Comparison of ENCODE assay signal across 9 mouse cellular contexts in the genomic region with DNA sequence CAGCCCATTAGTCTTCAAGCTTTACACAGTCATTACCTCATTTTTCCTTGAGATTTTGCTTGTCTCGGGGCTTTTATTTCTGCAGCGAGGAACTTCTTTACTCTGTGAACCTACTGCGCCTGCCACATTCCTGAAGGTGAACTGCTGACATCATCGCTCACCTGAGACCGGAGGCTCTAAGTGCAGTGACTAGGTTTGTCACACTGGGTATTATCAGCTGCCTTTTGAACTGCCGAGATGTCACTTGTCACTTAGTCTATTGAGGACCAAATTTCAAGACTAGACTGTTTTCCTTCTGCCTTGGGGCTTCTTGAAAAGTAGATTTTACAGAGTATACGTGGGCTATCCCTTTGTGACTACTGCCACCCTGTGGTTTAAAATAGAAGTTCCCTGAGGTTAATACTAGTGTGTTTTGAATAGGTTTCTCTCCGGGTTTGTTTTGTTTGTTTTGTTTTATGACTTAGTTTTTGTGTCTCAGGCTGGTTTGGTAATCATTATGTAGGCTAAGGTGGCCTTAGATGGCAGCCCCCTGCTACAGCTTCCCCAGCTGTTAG. TPM values are rescaled to one million over a fixed set of nuclear protein-coding genes. Genes with fewer than 3 reads are reported as not detected.
DNase-seq lines count a peak whose midpoint lies in the region; ATAC-seq and TF ChIP-seq lines count a peak whose summit lies in the region.
"Had no signal": no experiment of that assay in that cellular context is flagged by ENCODE, and none has a peak within 500 bp of the region (broad histone marks: within the 10 kb centered on the region; RNA-seq: fewer than 3 reads in every experiment).

No protein-coding gene starts in this region.

- intact Hi-C loops in heart, adult 2 months (cut with DNase I): loop anchor here (1.0 to 5.0 kb wide), 4 partner anchors 53 to 240 kb away; no protein-coding TSS in a partner anchor

- no peak overlapping the region for H3K4me2 ChIP-seq in heart, embryonic 12.5 days
- H3K4me2 ChIP-seq in forebrain, embryonic 15.5 days (replicated peaks): no peak overlapping the region

- no peaks in the 10 kb centered on the region for H3K27me3 ChIP-seq in heart, adult 2 months (ENCODE audit: control insufficient read depth, insufficient read depth, low read length)
- H3K27me3 ChIP-seq in heart, embryonic 12.5 days (replicated peaks): peaks cover 34% of the 10 kb centered on the region
- no peaks in the 10 kb centered on the region for H3K27me3 ChIP-seq in forebrain, embryonic 15.5 days

- no peak overlapping the region for H3K9ac ChIP-seq in heart, adult 2 months (ENCODE audit: low read depth, low read length)
- no peak overlapping the region for H3K9ac ChIP-seq in heart, embryonic 12.5 days
- H3K9ac ChIP-seq in forebrain, embryonic 15.5 days (replicated peaks): no peak overlapping the region

- peak; percentile 88 for TF ChIP-seq CTCF in heart, adult 2 months (IDR thresholded peaks at IDR 0.05)

- no peak for DNase-seq in heart, adult 2 months
- DNase-seq in thymus, postnatal 14 days: peak; percentile 42
- no peak for DNase-seq in thymus, postnatal 4 days
- DNase-seq in gastrocnemius, postnatal 4 days (ENCODE audit: low spot score in 2 of 2): no peak
- no peak for DNase-seq in layer of hippocampus, adult 9-11 months

- H3K4me1 ChIP-seq in heart, adult 2 months (ENCODE audit: control insufficient read depth, insufficient read depth, low read length): peaks cover 5% of the 10 kb centered on the region
- peaks cover 32% of the 10 kb centered on the region for H3K4me1 ChIP-seq in heart, embryonic 12.5 days (replicated peaks)
- peaks cover 48% of the 10 kb centered on the region for H3K4me1 ChIP-seq in forebrain, embryonic 15.5 days

- H3K79me2 ChIP-seq in heart, adult 2 months (replicated peaks; ENCODE audit: control insufficient read depth, insufficient read depth, low read length): no peaks in the 10 kb centered on the region

- no peak for ATAC-seq in heart, embryonic 12.5 days (ENCODE audit: insufficient number of reproducible peaks, low FRiP score)
- ATAC-seq in forebrain, embryonic 15.5 days (replicated peaks): peak; percentile 18; the same call in 1 of the 2 replicates
- ATAC-seq in megakaryocyte progenitor cell, adult 5-6 weeks (replicated peaks; ENCODE audit: poor library complexity): peak; percentile 54

- no peak overlapping the region for H3K4me3 ChIP-seq in heart, adult 2 months
- no peak overlapping the region for H3K4me3 ChIP-seq in heart, embryonic 12.5 days
- no peak overlapping the region for H3K4me3 ChIP-seq in forebrain, embryonic 15.5 days

- H3K36me3 ChIP-seq in heart, adult 2 months (ENCODE audit: control insufficient read depth, insufficient read depth, low read length): no peaks in the 10 kb centered on the region
- H3K36me3 ChIP-seq in heart, embryonic 12.5 days: peaks cover 10% of the 10 kb centered on the region
- peaks cover 4% of the 10 kb centered on the region; the same call in 1 of the 2 replicates for H3K36me3 ChIP-seq in forebrain, embryonic 15.5 days

- H3K27ac ChIP-seq in heart, adult 2 months: no peak overlapping the region
- H3K27ac ChIP-seq in heart, embryonic 12.5 days (ENCODE audit: poor library complexity, severe bottlenecking): no peak overlapping the region
- H3K27ac ChIP-seq in forebrain, embryonic 15.5 days (replicated peaks): 0 out of 2 replicates have a peak overlapping the region, but pooled peaks have one; percentile 4

- no peak for TF ChIP-seq EP300 in heart, adult 2 months (IDR thresholded peaks at IDR 0.05; ENCODE audit: insufficient read depth, low read depth, low read length)

- TF ChIP-seq POLR2A in heart, adult 2 months (IDR thresholded peaks at IDR 0.05; ENCODE audit: insufficient read depth, low read depth, low read length): no peak

- no peaks in the 10 kb centered on the region for H3K9me3 ChIP-seq in heart, embryonic 12.5 days (replicated peaks)
- H3K9me3 ChIP-seq in forebrain, embryonic 15.5 days: no peaks in the 10 kb centered on the region

- WGBS in heart, adult 2 months: 42% methylated on average over 8 of the region's 8 CpGs
- 37% methylated on average over 8 of the region's 8 CpGs for WGBS in heart, embryonic 12.5 days
- 37% methylated on average over 8 of the region's 8 CpGs for WGBS in forebrain, embryonic 15.5 days

RNA-seq across cellular contexts. Expression of a gene that starts 5.1 kb away (rescaled TPM):
- total RNA-seq in heart, adult 2 months (2021): 10 to 100 TPM; 30.1 to 32.3 TPM
- 33.2 and 33.8 TPM in 2 replicates for polyA plus RNA-seq in heart, adult 2 months (2012; rRNA removed)
- polyA plus RNA-seq in heart, embryonic 12.5 days (2016; fragmentation: Nextera tagmentation; extraction: Ambion mirVana): 39.7 and 40.9 TPM in 2 replicates
- 58.0 and 70.0 TPM in 2 replicates for polyA plus RNA-seq in forebrain, embryonic 15.5 days (2015; fragmentation: Nextera tagmentation; extraction: Ambion mirVana)
- total RNA-seq in megakaryocyte progenitor cell, adult 5-6 weeks (2015): 17.5 and 24.4 TPM in 2 replicates
- 22.5 and 23.0 TPM in 2 replicates for total RNA-seq in megakaryocyte progenitor cell, adult 5-6 weeks (2017)
- total RNA-seq in gastrocnemius, postnatal 4 days (2021): 10 to 100 TPM; 36.8 to 40.5 TPM

RNA-seq across cellular contexts. Expression of a gene that starts 8.5 kb away (rescaled TPM):
- total RNA-seq in heart, adult 2 months (2021): 10 to 100 TPM; 88.2 to 99.3 TPM
- polyA plus RNA-seq in heart, adult 2 months (2012; rRNA removed): 79.9 and 108 TPM in 2 replicates
- polyA plus RNA-seq in heart, embryonic 12.5 days (2016; fragmentation: Nextera tagmentation; extraction: Ambion mirVana): 148 and 159 TPM in 2 replicates
- 23.8 and 26.4 TPM in 2 replicates for polyA plus RNA-seq in forebrain, embryonic 15.5 days (2015; fragmentation: Nextera tagmentation; extraction: Ambion mirVana)
- total RNA-seq in megakaryocyte progenitor cell, adult 5-6 weeks (2015): 28.2 and 46.9 TPM in 2 replicates
- total RNA-seq in megakaryocyte progenitor cell, adult 5-6 weeks (2017): 132 and 149 TPM in 2 replicates
- total RNA-seq in gastrocnemius, postnatal 4 days (2021): 100 to 1,000 TPM in 1 of 2 experiments, 10 to 100 TPM in 1; 85.8 to 111 TPM

RNA-seq across cellular contexts. Expression of a gene that starts 11.4 kb away (rescaled TPM):
- 1 to 10 TPM; 4.1 to 5.4 TPM for total RNA-seq in heart, adult 2 months (2021)
- 8.5 and 11.4 TPM in 2 replicates for polyA plus RNA-seq in heart, adult 2 months (2012; rRNA removed)
- 3.7 TPM in 2 replicates for polyA plus RNA-seq in heart, embryonic 12.5 days (2016; fragmentation: Nextera tagmentation; extraction: Ambion mirVana)
- 15.8 and 16.6 TPM in 2 replicates for polyA plus RNA-seq in forebrain, embryonic 15.5 days (2015; fragmentation: Nextera tagmentation; extraction: Ambion mirVana)
- not detected in 2 replicates for total RNA-seq in megakaryocyte progenitor cell, adult 5-6 weeks (2015)
- not detected in 2 replicates for total RNA-seq in megakaryocyte progenitor cell, adult 5-6 weeks (2017)
- total RNA-seq in gastrocnemius, postnatal 4 days (2021): 10 to 100 TPM; 40.8 to 41.9 TPM

RNA-seq across cellular contexts. Expression of a gene that starts 14.7 kb away (rescaled TPM):
- 10 to 100 TPM; 68.4 to 75.7 TPM for total RNA-seq in heart, adult 2 months (2021)
- 49.1 and 54.3 TPM in 2 replicates for polyA plus RNA-seq in heart, adult 2 months (2012; rRNA removed)
- 113 and 118 TPM in 2 replicates for polyA plus RNA-seq in heart, embryonic 12.5 days (2016; fragmentation: Nextera tagmentation; extraction: Ambion mirVana)
- polyA plus RNA-seq in forebrain, embryonic 15.5 days (2015; fragmentation: Nextera tagmentation; extraction: Ambion mirVana): 304 and 307 TPM in 2 replicates
- total RNA-seq in megakaryocyte progenitor cell, adult 5-6 weeks (2015): 57.9 and 75.6 TPM in 2 replicates
- total RNA-seq in megakaryocyte progenitor cell, adult 5-6 weeks (2017): 73.4 and 94.6 TPM in 2 replicates
- total RNA-seq in gastrocnemius, postnatal 4 days (2021): 10 to 100 TPM; 49.8 to 52.9 TPM

RNA-seq across cellular contexts. Expression of a gene that starts 22.7 kb away (rescaled TPM):
- total RNA-seq in heart, adult 2 months (2021): not detected
- polyA plus RNA-seq in heart, adult 2 months (2012; rRNA removed): not detected in 2 replicates
- not detected in 2 replicates for polyA plus RNA-seq in heart, embryonic 12.5 days (2016; fragmentation: Nextera tagmentation; extraction: Ambion mirVana)
- polyA plus RNA-seq in forebrain, embryonic 15.5 days (2015; fragmentation: Nextera tagmentation; extraction: Ambion mirVana): 0.13 and 0.18 TPM in 2 replicates
- total RNA-seq in megakaryocyte progenitor cell, adult 5-6 weeks (2015): not detected in 2 replicates
- not detected in 2 replicates for total RNA-seq in megakaryocyte progenitor cell, adult 5-6 weeks (2017)
- not detected for total RNA-seq in gastrocnemius, postnatal 4 days (2021)
- total RNA-seq: layer of hippocampus, adult 18-20 months had no signal

Comparison
In these comparisons a context has a peak if more than half of its experiments do, and no peak if none do; other contexts are left out.
1. RNA of a gene that starts 11.4 kb away (total RNA-seq): 40.8 to 41.9 TPM in gastrocnemius, postnatal 4 days; 4.1 to 5.4 TPM in heart, adult 2 months and not detected in megakaryocyte progenitor cell, adult 5-6 weeks; every median in the first group is over 4 times any median in the second.